Mouse (Mus musculus) liver, embryonic 14.5 days (tissue): ENCODE results near the gene Ascc3.

Source experiments
- CTCF ChIP-seq: IDR thresholded peaks from 2 replicates; pipeline ENCODE4 v1.5.1; 2016; ENCODE audit warnings: antibody characterized with exemption, low read depth, control low read depth
- EP300 ChIP-seq: IDR thresholded peaks from 2 replicates; pipeline ENCODE4 v1.6.1; 2016; ENCODE audit warnings: antibody characterized with exemption, low read depth

- no peak for TF ChIP-seq CTCF
- TF ChIP-seq EP300: no peak
Observed at GRCm38 (mm10) chr10:50843363-50843762, 250.9 kb downstream of the Ascc3 start.
